ENCODE assay signal across 27 mouse cellular contexts in the genomic region with DNA sequence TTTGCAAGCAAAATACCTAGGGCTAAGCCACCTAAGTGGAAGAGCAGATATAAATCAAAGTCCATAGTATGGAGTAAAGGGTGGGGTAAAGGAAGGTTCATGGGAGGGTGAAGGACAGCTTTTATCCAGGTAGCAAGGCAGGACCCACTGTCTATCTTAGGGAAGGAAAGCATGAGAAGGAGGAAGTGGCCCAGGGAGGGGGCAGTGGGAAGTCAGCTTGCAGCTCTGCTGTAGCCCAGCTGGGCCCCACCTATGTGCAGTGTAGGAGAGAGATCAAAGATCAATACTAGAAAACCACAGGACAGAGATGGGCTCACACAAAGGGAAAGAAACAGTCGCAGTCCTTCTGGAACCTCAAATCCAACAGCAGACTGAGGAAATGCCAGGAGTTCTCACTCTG. TPM values are rescaled to one million over a fixed set of nuclear protein-coding genes. Genes with fewer than 3 reads are reported as not detected.
DNase-seq lines count a peak whose midpoint lies in the region; ATAC-seq and TF ChIP-seq lines count a peak whose summit lies in the region.
"Had no signal": no experiment of that assay in that cellular context is flagged by ENCODE, and none has a peak within 500 bp of the region (broad histone marks: within the 10 kb centered on the region; RNA-seq: fewer than 3 reads in every experiment).

No protein-coding gene starts in this region.

- TF ChIP-seq CTCF in intestine, postnatal 0 days (IDR thresholded peaks at IDR 0.05; ENCODE audit: low read depth), result no peak
- TF ChIP-seq CTCF in stomach, postnatal 0 days (IDR thresholded peaks at IDR 0.05; ENCODE audit: low read depth), result no peak

- H3K36me3 ChIP-seq in intestine, embryonic 14.5 days (ENCODE audit: control insufficient read depth, insufficient read depth, low read length), result no peaks in the 10 kb centered on the region
- no peaks in the 10 kb centered on the region for H3K36me3 ChIP-seq in intestine, postnatal 0 days (ENCODE audit: control insufficient read depth, insufficient read depth)
- no peaks in the 10 kb centered on the region for H3K36me3 ChIP-seq in stomach, postnatal 0 days (ENCODE audit: control insufficient read depth, insufficient read depth, low read length)
- H3K36me3 ChIP-seq: embryonic facial prominence, embryonic 12.5 days; embryonic facial prominence, embryonic 15.5 days; heart, embryonic 12.5 days; heart, embryonic 15.5 days had no signal

- peaks cover 2% of the 10 kb centered on the region; the same call in 1 of the 2 replicates for H3K9me3 ChIP-seq in intestine, embryonic 14.5 days (ENCODE audit: control insufficient read depth, low read length)
- H3K9me3 ChIP-seq in intestine, postnatal 0 days (ENCODE audit: control insufficient read depth), result no peaks in the 10 kb centered on the region
- H3K9me3 ChIP-seq in stomach, postnatal 0 days (ENCODE audit: control insufficient read depth, low read length), result no peaks in the 10 kb centered on the region
- H3K9me3 ChIP-seq: heart, embryonic 15.5 days had no signal

- 0 out of 2 replicates have a peak, but pooled peaks have one; percentile 30 for ATAC-seq in granulocyte monocyte progenitor cell, adult 5-6 weeks (replicated peaks; ENCODE audit: poor library complexity, severe bottlenecking)
- peak; percentile 88 for ATAC-seq in intestine, embryonic 14.5 days (replicated peaks; ENCODE audit: low FRiP score, low TSS enrichment, low read depth)
- peak; percentile 92 for ATAC-seq in intestine, postnatal 0 days
- peak; percentile 49; the same call in 1 of the 2 replicates for ATAC-seq in stomach, postnatal 0 days (ENCODE audit: low FRiP score, low TSS enrichment)
- ATAC-seq: CD4-positive, CD25-positive, alpha-beta regulatory T cell, adult 4 months; forebrain, embryonic 14.5 days had no signal

- H3K9ac ChIP-seq in intestine, embryonic 14.5 days (ENCODE audit: low read length), result no peak overlapping the region
- H3K9ac ChIP-seq in intestine, postnatal 0 days (ENCODE audit: low read depth, low read length), result no peak overlapping the region
- no peak overlapping the region for H3K9ac ChIP-seq in stomach, postnatal 0 days (ENCODE audit: low read length)
- H3K9ac ChIP-seq: embryonic facial prominence, embryonic 12.5 days; embryonic facial prominence, embryonic 15.5 days; heart, embryonic 12.5 days; heart, embryonic 15.5 days; hindbrain, embryonic 14.5 days had no signal

- H3K4me3 ChIP-seq in intestine, embryonic 14.5 days (ENCODE audit: low read depth, low read length), result no peak overlapping the region
- no peak overlapping the region for H3K4me3 ChIP-seq in intestine, postnatal 0 days (ENCODE audit: low read depth, low read length)
- no peak overlapping the region for H3K4me3 ChIP-seq in stomach, postnatal 0 days (ENCODE audit: low read depth, low read length)
- H3K4me3 ChIP-seq: embryonic facial prominence, embryonic 12.5 days; embryonic facial prominence, embryonic 15.5 days; heart, embryonic 12.5 days; heart, embryonic 15.5 days had no signal

- TF ChIP-seq EP300 in stomach, postnatal 0 days (optimal IDR thresholded peaks at IDR 0.05), result no peak

- no peak overlapping the region for H3K4me2 ChIP-seq in intestine, embryonic 14.5 days (ENCODE audit: low read length)
- no peak overlapping the region for H3K4me2 ChIP-seq in intestine, postnatal 0 days (replicated peaks; ENCODE audit: low read depth)
- H3K4me2 ChIP-seq in stomach, postnatal 0 days (replicated peaks; ENCODE audit: low read depth), result no peak overlapping the region
- H3K4me2 ChIP-seq: embryonic facial prominence, embryonic 12.5 days; embryonic facial prominence, embryonic 15.5 days; heart, embryonic 12.5 days; heart, embryonic 15.5 days; hindbrain, embryonic 14.5 days had no signal

- no peaks in the 10 kb centered on the region for H3K27me3 ChIP-seq in intestine, embryonic 14.5 days (replicated peaks; ENCODE audit: control insufficient read depth, insufficient read depth, low read length)
- no peaks in the 10 kb centered on the region for H3K27me3 ChIP-seq in intestine, postnatal 0 days (replicated peaks; ENCODE audit: control insufficient read depth, insufficient read depth, low read length)
- no peaks in the 10 kb centered on the region for H3K27me3 ChIP-seq in stomach, postnatal 0 days (ENCODE audit: control insufficient read depth, insufficient read depth, low read length)
- H3K27me3 ChIP-seq: embryonic facial prominence, embryonic 12.5 days; heart, embryonic 15.5 days had no signal

- no peaks in the 10 kb centered on the region for H3K4me1 ChIP-seq in intestine, embryonic 14.5 days (replicated peaks; ENCODE audit: control insufficient read depth, insufficient read depth, low read length)
- peaks cover 15% of the 10 kb centered on the region for H3K4me1 ChIP-seq in intestine, postnatal 0 days (replicated peaks; ENCODE audit: control insufficient read depth, insufficient read depth, low read length)
- no peaks in the 10 kb centered on the region for H3K4me1 ChIP-seq in stomach, postnatal 0 days (replicated peaks; ENCODE audit: control insufficient read depth, insufficient read depth)
- H3K4me1 ChIP-seq: embryonic facial prominence, embryonic 12.5 days; embryonic facial prominence, embryonic 15.5 days; heart, embryonic 12.5 days; heart, embryonic 15.5 days had no signal

- 25% methylated on average over 1 of the region's 1 CpGs for WGBS in intestine, embryonic 14.5 days
- WGBS in intestine, postnatal 0 days, result 52% methylated on average over 1 of the region's 1 CpGs
- 70% methylated on average over 1 of the region's 1 CpGs for WGBS in stomach, postnatal 0 days

- no peak overlapping the region for H3K27ac ChIP-seq in intestine, embryonic 14.5 days (ENCODE audit: low read depth)
- H3K27ac ChIP-seq in intestine, postnatal 0 days (ENCODE audit: low read depth, low read length), result peak overlapping the region; percentile 74
- no peak overlapping the region for H3K27ac ChIP-seq in stomach, postnatal 0 days (replicated peaks)
- H3K27ac ChIP-seq: embryonic facial prominence, embryonic 12.5 days; embryonic facial prominence, embryonic 15.5 days; heart, embryonic 15.5 days; hindbrain, embryonic 14.5 days had no signal

- DNase-seq in intestine, embryonic 14.5 days (ENCODE audit: low spot score), result no peak
- DNase-seq in stomach, postnatal 0 days (ENCODE audit: low spot score), result no peak
- no peak for DNase-seq in spleen, adult 12 weeks (ENCODE audit: low spot score)
- no peak for DNase-seq in left cerebral cortex, adult 9 months (ENCODE audit: low spot score in 2 of 2)
- DNase-seq: adrenal gland, adult 2 months; adrenal gland, postnatal 14 days; cerebellum, adult 11 months; cerebellum, adult 2 months; cerebellum, postnatal 25 days; gastrocnemius, postnatal 10 days; gastrocnemius, postnatal 36 days; heart, adult 18-20 months; heart, postnatal 10 days; heart, postnatal 4 days had no signal

RNA-seq across cellular contexts. Expression of a gene that starts 1.1 kb away (rescaled TPM):
- total RNA-seq in granulocyte monocyte progenitor cell, adult 5-6 weeks (2014; fragmentation: Nextera tagmentation), result not detected in 2 replicates
- not detected in 2 replicates for total RNA-seq in granulocyte monocyte progenitor cell, adult 5-6 weeks (2017)
- 0.73 and 0.78 TPM in 2 replicates for polyA plus RNA-seq in intestine, embryonic 14.5 days (2014; fragmentation: Nextera tagmentation; extraction: Ambion mirVana)
- polyA plus RNA-seq in intestine, postnatal 0 days (2015; fragmentation: Nextera tagmentation; extraction: Ambion mirVana), result 1.7 and 1.9 TPM in 2 replicates
- polyA plus RNA-seq in stomach, postnatal 0 days (2015; fragmentation: Nextera tagmentation; extraction: Ambion mirVana), result not detected in 2 replicates
- total RNA-seq: common myeloid progenitor, adult 5-6 weeks; heart, postnatal 10 days; heart, postnatal 4 days; MEL had no signal
- polyA plus RNA-seq: CD4-positive, CD25-positive, alpha-beta regulatory T cell, adult 4 months; embryonic facial prominence, embryonic 12.5 days; embryonic facial prominence, embryonic 15.5 days; forebrain, embryonic 11.5 days; forebrain, embryonic 14.5 days; heart, embryonic 12.5 days; heart, embryonic 15.5 days; hindbrain, embryonic 11.5 days; hindbrain, embryonic 14.5 days had no signal

RNA-seq across cellular contexts. Expression of a gene that starts 24.6 kb away (rescaled TPM):
- total RNA-seq in granulocyte monocyte progenitor cell, adult 5-6 weeks (2014; fragmentation: Nextera tagmentation), result 2.3 and 6.2 TPM in 2 replicates
- 2.5 and 5.9 TPM in 2 replicates for total RNA-seq in granulocyte monocyte progenitor cell, adult 5-6 weeks (2017)
- polyA plus RNA-seq in intestine, embryonic 14.5 days (2014; fragmentation: Nextera tagmentation; extraction: Ambion mirVana), result 6.7 and 8.6 TPM in 2 replicates
- 2.9 and 3.0 TPM in 2 replicates for polyA plus RNA-seq in intestine, postnatal 0 days (2015; fragmentation: Nextera tagmentation; extraction: Ambion mirVana)
- polyA plus RNA-seq in stomach, postnatal 0 days (2015; fragmentation: Nextera tagmentation; extraction: Ambion mirVana), result 2.6 and 2.7 TPM in 2 replicates
- total RNA-seq: MEL had no signal

RNA-seq across cellular contexts. Expression of a gene that starts 31.1 kb away (rescaled TPM):
- 10.3 and 15.2 TPM in 2 replicates for total RNA-seq in granulocyte monocyte progenitor cell, adult 5-6 weeks (2014; fragmentation: Nextera tagmentation)
- total RNA-seq in granulocyte monocyte progenitor cell, adult 5-6 weeks (2017), result 8.5 and 12.9 TPM in 2 replicates
- polyA plus RNA-seq in intestine, embryonic 14.5 days (2014; fragmentation: Nextera tagmentation; extraction: Ambion mirVana), result 17.8 and 19.9 TPM in 2 replicates
- polyA plus RNA-seq in intestine, postnatal 0 days (2015; fragmentation: Nextera tagmentation; extraction: Ambion mirVana), result 61.8 and 62.9 TPM in 2 replicates
- 15.5 and 19.2 TPM in 2 replicates for polyA plus RNA-seq in stomach, postnatal 0 days (2015; fragmentation: Nextera tagmentation; extraction: Ambion mirVana)

RNA-seq across cellular contexts. Expression of a gene that starts 49.5 kb away (rescaled TPM):
- total RNA-seq in granulocyte monocyte progenitor cell, adult 5-6 weeks (2014; fragmentation: Nextera tagmentation), result 9.7 and 15.5 TPM in 2 replicates
- 15.9 and 19.6 TPM in 2 replicates for total RNA-seq in granulocyte monocyte progenitor cell, adult 5-6 weeks (2017)
- 13.1 and 14.9 TPM in 2 replicates for polyA plus RNA-seq in intestine, embryonic 14.5 days (2014; fragmentation: Nextera tagmentation; extraction: Ambion mirVana)
- polyA plus RNA-seq in intestine, postnatal 0 days (2015; fragmentation: Nextera tagmentation; extraction: Ambion mirVana), result 4.9 and 5.3 TPM in 2 replicates
- 5.6 and 6.4 TPM in 2 replicates for polyA plus RNA-seq in stomach, postnatal 0 days (2015; fragmentation: Nextera tagmentation; extraction: Ambion mirVana)

Comparison
In these comparisons a context has a peak if more than half of its experiments do, and no peak if none do; other contexts are left out.
1. ATAC-seq: peak in every context shown above with its lines; median percentile 92 in intestine, postnatal 0 days; 88 in intestine, embryonic 14.5 days; 49 in stomach, postnatal 0 days; 30 in granulocyte monocyte progenitor cell, adult 5-6 weeks.